Mouse (Mus musculus): ENCODE results near the gene Prkcg. TPM values are rescaled to one million over a fixed set of nuclear protein-coding genes. Genes with fewer than 3 reads are reported as not detected.

The Prkcg gene
- total and polyA plus RNA-seq, 2 experiments from 2014 or later: 0.40 to 1.8 TPM

DNA sequence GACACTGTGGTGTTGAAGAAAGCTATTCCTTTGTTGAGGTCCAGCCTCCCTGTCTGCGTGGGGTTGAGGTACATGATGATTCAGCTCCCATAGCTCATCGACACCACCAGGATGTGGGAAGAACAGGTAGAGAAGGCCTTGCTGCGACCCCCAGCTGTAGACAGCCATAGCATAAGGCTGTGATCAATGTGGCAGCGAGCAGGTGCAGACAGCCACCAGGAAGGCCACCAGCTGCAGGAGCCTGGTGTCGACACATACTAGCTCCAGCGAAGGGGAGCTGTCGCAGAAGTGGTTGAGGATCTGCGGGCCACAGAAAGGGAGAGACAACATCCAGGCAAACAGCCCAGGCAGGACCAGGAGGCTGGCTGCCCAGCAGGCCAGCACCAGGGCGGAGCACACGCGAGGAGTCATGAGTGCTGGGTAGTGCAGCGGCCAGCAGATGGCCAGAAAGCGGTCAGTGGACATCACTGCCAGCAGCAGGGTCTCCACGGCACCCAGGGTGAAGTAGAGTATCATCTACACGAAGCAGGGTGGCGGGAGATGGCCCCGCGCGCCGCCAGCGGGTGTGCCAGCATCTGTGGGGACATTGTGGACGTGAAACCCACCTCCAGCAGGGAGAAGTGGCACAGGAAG is 24.5 kb upstream of the Prkcg start:
- TF ChIP-seq CTCF (IDR thresholded peaks at IDR 0.05; ENCODE audit: low read depth) (peak; percentile 24; the same call in 1 of the 2 replicates), EP300 (IDR thresholded peaks at IDR 0.05; ENCODE audit: low read depth) (no peak)
- no peak for DNase-seq (ENCODE audit: low spot score)
- Histone ChIP-seq H3K9ac (replicated peaks; ENCODE audit: low read depth, low read length) (peak overlapping the region; percentile 3; the same call in 1 of the 2 replicates), H3K9me3 (replicated peaks; ENCODE audit: control insufficient read depth, low read length) (no peaks in the 10 kb centered on the region), H3K36me3 (replicated peaks; ENCODE audit: control insufficient read depth, insufficient read depth, low read length) (no peaks in the 10 kb centered on the region), H3K4me2 (ENCODE audit: low read depth, low read length) (peak overlapping the region; percentile 49), H3K27ac (ENCODE audit: low read depth) (no peak overlapping the region), H3K27me3 (ENCODE audit: control insufficient read depth, insufficient read depth, low read length) (no peaks in the 10 kb centered on the region), H3K4me3 (ENCODE audit: low read depth, low read length) (peak overlapping the region; percentile 29), H3K4me1 (ENCODE audit: control insufficient read depth, insufficient read depth) (no peaks in the 10 kb centered on the region; the same call in 1 of the 2 replicates)
- WGBS: 15% methylated on average over 22 of the region's 22 CpGs
- 0 out of 2 replicates have a peak, but pooled peaks have one; percentile 30 for ATAC-seq (ENCODE audit: insufficient read depth, low read depth)

- ATAC-seq (ENCODE audit: insufficient read depth, low read depth) (no peak), DNase-seq (ENCODE audit: low spot score) (no peak)
- H3K9ac ChIP-seq (replicated peaks; ENCODE audit: low read depth, low read length): no peak overlapping the region
- TF ChIP-seq EP300 (IDR thresholded peaks at IDR 0.05; ENCODE audit: low read depth) (no peak), CTCF (IDR thresholded peaks at IDR 0.05; ENCODE audit: low read depth) (no peak)
- no peak overlapping the region for H3K4me3 ChIP-seq (ENCODE audit: low read depth, low read length)
- H3K4me2 ChIP-seq (ENCODE audit: low read depth, low read length): no peak overlapping the region
- no peaks in the 10 kb centered on the region for H3K27me3 ChIP-seq (ENCODE audit: control insufficient read depth, insufficient read depth, low read length)
- no peaks in the 10 kb centered on the region for H3K36me3 ChIP-seq (replicated peaks; ENCODE audit: control insufficient read depth, insufficient read depth, low read length)
- H3K4me1 ChIP-seq (ENCODE audit: control insufficient read depth, insufficient read depth): no peaks in the 10 kb centered on the region; the same call in 1 of the 2 replicates
- H3K27ac ChIP-seq (ENCODE audit: low read depth): no peak overlapping the region
- WGBS: 50% methylated on average over 6 of the region's 6 CpGs
- no peaks in the 10 kb centered on the region for H3K9me3 ChIP-seq (replicated peaks; ENCODE audit: control insufficient read depth, low read length)
Observed at GRCm38 (mm10) chr7:3265311-3265710, 23.7 kb upstream of the Prkcg start.

GRCm38 (mm10) chr7:3267261-3267660 is 21.7 kb upstream of the Prkcg start:
- Histone ChIP-seq H3K4me1 (ENCODE audit: control insufficient read depth, insufficient read depth) (no peaks in the 10 kb centered on the region; the same call in 1 of the 2 replicates), H3K36me3 (replicated peaks; ENCODE audit: control insufficient read depth, insufficient read depth, low read length) (no peaks in the 10 kb centered on the region), H3K9me3 (replicated peaks; ENCODE audit: control insufficient read depth, low read length) (no peaks in the 10 kb centered on the region), H3K4me2 (ENCODE audit: low read depth, low read length) (no peak overlapping the region), H3K4me3 (ENCODE audit: low read depth, low read length) (no peak overlapping the region), H3K27ac (ENCODE audit: low read depth) (no peak overlapping the region), H3K27me3 (ENCODE audit: control insufficient read depth, insufficient read depth, low read length) (no peaks in the 10 kb centered on the region), H3K9ac (replicated peaks; ENCODE audit: low read depth, low read length) (no peak overlapping the region)
- WGBS: 63% methylated on average over 3 of the region's 3 CpGs
- TF ChIP-seq CTCF (IDR thresholded peaks at IDR 0.05; ENCODE audit: low read depth): no peak
- no peak for TF ChIP-seq EP300 (IDR thresholded peaks at IDR 0.05; ENCODE audit: low read depth)
- no peak for DNase-seq (ENCODE audit: low spot score)
- no peak for ATAC-seq (ENCODE audit: insufficient read depth, low read depth)

DNA sequence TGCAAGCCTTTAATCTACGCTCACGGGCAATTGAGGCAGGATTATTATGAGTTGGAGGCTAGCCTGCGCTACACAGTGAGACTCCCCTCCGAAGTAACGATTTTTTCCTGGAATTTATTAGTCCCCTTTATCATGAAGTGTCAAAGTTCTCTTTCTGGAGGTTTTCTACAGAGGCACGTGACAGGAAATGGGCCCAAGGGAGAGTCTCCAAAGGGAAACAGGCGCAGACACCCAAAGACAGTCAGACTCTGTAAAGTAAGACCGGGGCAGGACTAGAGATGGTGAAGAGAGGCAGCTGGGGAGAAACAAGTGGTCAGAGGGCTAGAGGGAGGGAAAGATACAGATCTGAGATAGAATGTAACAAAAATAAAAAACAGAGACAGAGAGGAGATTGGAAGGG is 21.1 kb upstream of the Prkcg start:
- no peak overlapping the region for H3K9ac ChIP-seq (replicated peaks; ENCODE audit: low read depth, low read length)
- DNase-seq (ENCODE audit: low spot score): no peak
- no peaks in the 10 kb centered on the region; the same call in 1 of the 2 replicates for H3K4me1 ChIP-seq (ENCODE audit: control insufficient read depth, insufficient read depth)
- TF ChIP-seq CTCF (IDR thresholded peaks at IDR 0.05; ENCODE audit: low read depth) (no peak), EP300 (IDR thresholded peaks at IDR 0.05; ENCODE audit: low read depth) (no peak)
- no peaks in the 10 kb centered on the region for H3K9me3 ChIP-seq (replicated peaks; ENCODE audit: control insufficient read depth, low read length)
- H3K4me3 ChIP-seq (ENCODE audit: low read depth, low read length): no peak overlapping the region
- H3K4me2 ChIP-seq (ENCODE audit: low read depth, low read length): no peak overlapping the region
- no peaks in the 10 kb centered on the region for H3K36me3 ChIP-seq (replicated peaks; ENCODE audit: control insufficient read depth, insufficient read depth, low read length)
- ATAC-seq (ENCODE audit: insufficient read depth, low read depth): no peak
- H3K27me3 ChIP-seq (ENCODE audit: control insufficient read depth, insufficient read depth, low read length): no peaks in the 10 kb centered on the region
- WGBS: 61% methylated on average over 8 of the region's 8 CpGs
- no peak overlapping the region for H3K27ac ChIP-seq (ENCODE audit: low read depth)

- TF ChIP-seq CTCF (IDR thresholded peaks at IDR 0.05; ENCODE audit: low read depth): no peak
- TF ChIP-seq EP300 (IDR thresholded peaks at IDR 0.05; ENCODE audit: low read depth): no peak
- DNase-seq (ENCODE audit: low spot score) (no peak), ATAC-seq (ENCODE audit: insufficient read depth, low read depth) (no peak)
- Histone ChIP-seq H3K4me2 (ENCODE audit: low read depth, low read length) (no peak overlapping the region), H3K36me3 (replicated peaks; ENCODE audit: control insufficient read depth, insufficient read depth, low read length) (no peaks in the 10 kb centered on the region), H3K4me3 (ENCODE audit: low read depth, low read length) (no peak overlapping the region), H3K27me3 (ENCODE audit: control insufficient read depth, insufficient read depth, low read length) (no peaks in the 10 kb centered on the region), H3K4me1 (ENCODE audit: control insufficient read depth, insufficient read depth) (no peaks in the 10 kb centered on the region; the same call in 1 of the 2 replicates), H3K9ac (replicated peaks; ENCODE audit: low read depth, low read length) (no peak overlapping the region), H3K9me3 (replicated peaks; ENCODE audit: control insufficient read depth, low read length) (no peaks in the 10 kb centered on the region), H3K27ac (ENCODE audit: low read depth) (no peak overlapping the region)
- 55% methylated on average over 3 of the region's 3 CpGs for WGBS
Observed at GRCm38 (mm10) chr7:3268291-3268690, 20.7 kb upstream of the Prkcg start.

GRCm38 (mm10) chr7:3272206-3272605 is 16.8 kb upstream of the Prkcg start:
- Histone ChIP-seq H3K36me3 (replicated peaks; ENCODE audit: control insufficient read depth, insufficient read depth, low read length) (no peaks in the 10 kb centered on the region), H3K9ac (replicated peaks; ENCODE audit: low read depth, low read length) (no peak overlapping the region), H3K27me3 (ENCODE audit: control insufficient read depth, insufficient read depth, low read length) (no peaks in the 10 kb centered on the region), H3K9me3 (replicated peaks; ENCODE audit: control insufficient read depth, low read length) (no peaks in the 10 kb centered on the region), H3K4me2 (ENCODE audit: low read depth, low read length) (no peak overlapping the region), H3K4me1 (ENCODE audit: control insufficient read depth, insufficient read depth) (no peaks in the 10 kb centered on the region), H3K27ac (ENCODE audit: low read depth) (no peak overlapping the region), H3K4me3 (ENCODE audit: low read depth, low read length) (no peak overlapping the region)
- 77% methylated on average over 9 of the region's 9 CpGs for WGBS
- ATAC-seq (ENCODE audit: insufficient read depth, low read depth) (no peak), DNase-seq (ENCODE audit: low spot score) (no peak)
- TF ChIP-seq CTCF (IDR thresholded peaks at IDR 0.05; ENCODE audit: low read depth) (no peak), EP300 (IDR thresholded peaks at IDR 0.05; ENCODE audit: low read depth) (no peak)

All from heart, postnatal 0 days (tissue).